Mouse (Mus musculus): ENCODE data around the gene Qrfp. TPM values are rescaled to one million over a fixed set of nuclear protein-coding genes. Genes with fewer than 3 reads are reported as not detected.
A peak's percentile ranks its signal among the peaks of the same experiment; 100 is the strongest.

The Qrfp gene
- polyA plus RNA-seq, 2 experiments: not detected

- Histone ChIP-seq H3K27me3 (ENCODE audit: control insufficient read depth, insufficient read depth, low read length) (no peaks in the 10 kb centered on the region), H3K36me3 (replicated peaks; ENCODE audit: control insufficient read depth, insufficient read depth, low read depth) (no peaks in the 10 kb centered on the region), H3K9me3 (ENCODE audit: control insufficient read depth, low read length) (no peaks in the 10 kb centered on the region), H3K9ac (replicated peaks) (no peak overlapping the region), H3K27ac (no peak overlapping the region), H3K4me2 (ENCODE audit: low read depth) (no peak overlapping the region), H3K4me3 (ENCODE audit: insufficient read depth in 1 of 2, low read depth in 2 of 2, low read length in 2 of 2) (no peak overlapping the region), H3K4me1 (replicated peaks; ENCODE audit: control insufficient read depth in 2 of 2, insufficient read depth in 2 of 2, low read length in 1 of 2) (peaks cover 5 to 32% of the 10 kb centered on the region in 2 experiments)
- no peak for TF ChIP-seq EP300 (IDR thresholded peaks at IDR 0.05; ENCODE audit: low read depth)
- no peak for ATAC-seq (ENCODE audit: insufficient read depth)
- no peak for DNase-seq (ENCODE audit: low read depth in 3 of 3, low spot score in 3 of 3)
- WGBS (ENCODE audit: insufficient replicate concordance): 60% methylated on average over 4 of the region's 4 CpGs
Observed at GRCm38 (mm10) chr2:31767815-31768214, 42.6 kb downstream of the Qrfp start.

GRCm38 (mm10) chr2:31767104-31767503, 43.3 kb downstream of the Qrfp start:
- H3K9me3 ChIP-seq (ENCODE audit: control insufficient read depth, low read length): no peaks in the 10 kb centered on the region
- no peaks in the 10 kb centered on the region for H3K36me3 ChIP-seq (replicated peaks; ENCODE audit: control insufficient read depth, insufficient read depth, low read depth)
- no peak overlapping the region for H3K4me3 ChIP-seq (ENCODE audit: insufficient read depth in 1 of 2, low read depth in 2 of 2, low read length in 2 of 2)
- H3K4me1 ChIP-seq (replicated peaks; ENCODE audit: control insufficient read depth in 2 of 2, insufficient read depth in 2 of 2, low read length in 1 of 2): peaks cover 7 to 37% of the 10 kb centered on the region in 2 experiments
- no peak for TF ChIP-seq EP300 (IDR thresholded peaks at IDR 0.05; ENCODE audit: low read depth)
- TF ChIP-seq CTCF (IDR thresholded peaks at IDR 0.05; ENCODE audit: low read depth): no peak
- no peak overlapping the region for H3K9ac ChIP-seq (replicated peaks)
- H3K4me2 ChIP-seq (ENCODE audit: low read depth): no peak overlapping the region
- no peaks in the 10 kb centered on the region for H3K27me3 ChIP-seq (ENCODE audit: control insufficient read depth, insufficient read depth, low read length)
- WGBS (ENCODE audit: insufficient replicate concordance): 78% methylated on average over 6 of the region's 6 CpGs
- ATAC-seq (ENCODE audit: insufficient read depth) (no peak), DNase-seq (ENCODE audit: low read depth in 3 of 3, low spot score in 3 of 3) (no peak)
- no peak overlapping the region for H3K27ac ChIP-seq

GRCm38 (mm10) chr2:31763271-31763670, 47.1 kb downstream of the Qrfp start:
- TF ChIP-seq EP300 (IDR thresholded peaks at IDR 0.05; ENCODE audit: low read depth) (no peak), CTCF (IDR thresholded peaks at IDR 0.05; ENCODE audit: low read depth) (no peak)
- H3K4me2 ChIP-seq (ENCODE audit: low read depth): no peak overlapping the region
- no peaks in the 10 kb centered on the region for H3K27me3 ChIP-seq (ENCODE audit: control insufficient read depth, insufficient read depth, low read length)
- H3K9me3 ChIP-seq (ENCODE audit: control insufficient read depth, low read length): no peaks in the 10 kb centered on the region
- H3K4me3 ChIP-seq (ENCODE audit: insufficient read depth in 1 of 2, low read depth in 2 of 2, low read length in 2 of 2): no peak overlapping the region
- H3K9ac ChIP-seq (replicated peaks): no peak overlapping the region
- no peak overlapping the region for H3K27ac ChIP-seq
- DNase-seq (ENCODE audit: low read depth in 3 of 3, low spot score in 3 of 3) (no peak), ATAC-seq (ENCODE audit: insufficient read depth) (no peak)
- 22% methylated on average over 2 of the region's 2 CpGs for WGBS (ENCODE audit: insufficient replicate concordance)
- H3K36me3 ChIP-seq (replicated peaks; ENCODE audit: control insufficient read depth, insufficient read depth, low read depth): no peaks in the 10 kb centered on the region
- H3K4me1 ChIP-seq (replicated peaks; ENCODE audit: control insufficient read depth in 2 of 2, insufficient read depth in 2 of 2, low read length in 1 of 2): peaks cover 10 to 35% of the 10 kb centered on the region in 2 experiments

GRCm38 (mm10) chr2:31762853-31763252, 47.5 kb downstream of the Qrfp start:
- Histone ChIP-seq H3K4me3 (ENCODE audit: insufficient read depth in 1 of 2, low read depth in 2 of 2, low read length in 2 of 2) (no peak overlapping the region), H3K4me2 (ENCODE audit: low read depth) (no peak overlapping the region), H3K36me3 (replicated peaks; ENCODE audit: control insufficient read depth, insufficient read depth, low read depth) (no peaks in the 10 kb centered on the region), H3K9ac (replicated peaks) (no peak overlapping the region), H3K4me1 (replicated peaks; ENCODE audit: control insufficient read depth in 2 of 2, insufficient read depth in 2 of 2, low read length in 1 of 2) (peaks cover 10 to 35% of the 10 kb centered on the region in 2 experiments), H3K27me3 (ENCODE audit: control insufficient read depth, insufficient read depth, low read length) (no peaks in the 10 kb centered on the region), H3K9me3 (ENCODE audit: control insufficient read depth, low read length) (no peaks in the 10 kb centered on the region), H3K27ac (no peak overlapping the region)
- no peak for DNase-seq (ENCODE audit: low read depth in 3 of 3, low spot score in 3 of 3)
- no peak for TF ChIP-seq CTCF (IDR thresholded peaks at IDR 0.05; ENCODE audit: low read depth)
- no peak for TF ChIP-seq EP300 (IDR thresholded peaks at IDR 0.05; ENCODE audit: low read depth)
- 69% methylated on average over 2 of the region's 2 CpGs for WGBS (ENCODE audit: insufficient replicate concordance)
- ATAC-seq (ENCODE audit: insufficient read depth): no peak

GRCm38 (mm10) chr2:31762155-31762554, 48.2 kb downstream of the Qrfp start:
- DNase-seq (ENCODE audit: low read depth in 3 of 3, low spot score in 3 of 3) (no peak), ATAC-seq (ENCODE audit: insufficient read depth) (no peak)
- Histone ChIP-seq H3K27ac (no peak overlapping the region), H3K4me1 (replicated peaks; ENCODE audit: control insufficient read depth in 2 of 2, insufficient read depth in 2 of 2, low read length in 1 of 2) (peaks cover 10 to 35% of the 10 kb centered on the region in 2 experiments), H3K9ac (replicated peaks) (no peak overlapping the region), H3K4me3 (ENCODE audit: insufficient read depth in 1 of 2, low read depth in 2 of 2, low read length in 2 of 2) (no peak overlapping the region), H3K9me3 (ENCODE audit: control insufficient read depth, low read length) (no peaks in the 10 kb centered on the region), H3K36me3 (replicated peaks; ENCODE audit: control insufficient read depth, insufficient read depth, low read depth) (no peaks in the 10 kb centered on the region), H3K27me3 (ENCODE audit: control insufficient read depth, insufficient read depth, low read length) (no peaks in the 10 kb centered on the region), H3K4me2 (ENCODE audit: low read depth) (peak overlapping the region; percentile 72; the same call in 1 of the 2 replicates)
- TF ChIP-seq CTCF (IDR thresholded peaks at IDR 0.05; ENCODE audit: low read depth) (no peak), EP300 (IDR thresholded peaks at IDR 0.05; ENCODE audit: low read depth) (no peak)
- 68% methylated on average over 3 of the region's 3 CpGs for WGBS (ENCODE audit: insufficient replicate concordance)

Data from liver, embryonic 14.5 days (tissue).